Mouse (Mus musculus) myocyte (in vitro differentiated cells): Measurements from ENCODE around the gene Gatc. TPM values are rescaled to one million over a fixed set of nuclear protein-coding genes. Genes with fewer than 3 reads are reported as not detected.

Source experiments
- H3K27me3 ChIP-seq: one replicate; pipeline ENCODE4 v1.6.1; 2011; ENCODE audit not compliant: control insufficient read depth, insufficient read depth, insufficient read length
- H3K36me3 ChIP-seq: one replicate; pipeline ENCODE4 v1.6.1; 2011; ENCODE audit not compliant: control insufficient read depth, insufficient read depth
- H3K4me2 ChIP-seq: one replicate; pipeline ENCODE4 v1.6.1; 2011; ENCODE audit warnings: low read depth, control low read depth
- H3K4me3 ChIP-seq: one replicate; pipeline ENCODE4 v1.5.1; 2011; ENCODE audit warnings: mild to moderate bottlenecking, control low read depth, moderate library complexity
- H3K79me2 ChIP-seq: one replicate; pipeline ENCODE4 v1.6.1; 2011; ENCODE audit not compliant: control insufficient read depth, insufficient read depth
- H3ac ChIP-seq: one replicate; pipeline ENCODE4 v1.6.1; 2011; ENCODE audit not compliant: control insufficient read depth, insufficient read length
- CEBPB ChIP-seq: IDR thresholded peaks from 2 replicates; pipeline ENCODE4 v1.6.1; 2011; ENCODE audit warnings: mild to moderate bottlenecking, moderate library complexity; ENCODE audit not compliant: poor library complexity, insufficient read depth, severe bottlenecking
- E2F4 ChIP-seq: IDR thresholded peaks from one replicate; pipeline ENCODE4 v1.6.1; 2011; ENCODE audit warnings: mild to moderate bottlenecking, control low read depth, moderate library complexity; ENCODE audit not compliant: insufficient read depth
- MAX ChIP-seq: IDR thresholded peaks from one replicate; pipeline ENCODE4 v1.6.1; 2011; ENCODE audit warnings: low read depth, mild to moderate bottlenecking, control low read depth
- MYOD1 ChIP-seq, 3 experiments: IDR thresholded peaks; one replicate each; pipeline ENCODE4 v1.6.1; 2011; ENCODE audit warnings: control low read depth in 2 of 3, low read depth in 2 of 3, mild to moderate bottlenecking in 2 of 3, moderate library complexity in 1 of 3; ENCODE audit not compliant: insufficient read length in 2 of 3, control insufficient read depth in 1 of 3
- MYOG ChIP-seq, 3 experiments: IDR thresholded peaks; one replicate each; pipeline ENCODE4 v1.6.1; 2011; ENCODE audit warnings: control low read depth in 2 of 3, low read depth in 2 of 3, mild to moderate bottlenecking in 2 of 3; ENCODE audit not compliant: insufficient read length in 2 of 3, control insufficient read depth in 1 of 3, insufficient read depth in 1 of 3
- POLR2A ChIP-seq: IDR thresholded peaks from one replicate; pipeline ENCODE4 v1.6.1; 2011; ENCODE audit warnings: low read depth, mild to moderate bottlenecking, control low read depth, moderate library complexity; ENCODE audit not compliant: insufficient read length
- POLR2AphosphoS2 ChIP-seq: IDR thresholded peaks from one replicate; pipeline ENCODE4 v1.6.1; 2011; ENCODE audit warnings: low read depth, control low read depth; ENCODE audit not compliant: insufficient read length
- REST ChIP-seq: IDR thresholded peaks from one replicate; pipeline ENCODE4 v1.6.1; 2011; ENCODE audit warnings: mild to moderate bottlenecking, control low read depth, moderate library complexity; ENCODE audit not compliant: insufficient read depth, insufficient read length
- SRF ChIP-seq: IDR thresholded peaks from one replicate; pipeline ENCODE4 v1.6.1; 2011; ENCODE audit warnings: low read depth; ENCODE audit not compliant: control insufficient read depth, insufficient read length
- TCF12 ChIP-seq: IDR thresholded peaks from one replicate; pipeline ENCODE4 v1.6.1; 2011; ENCODE audit warnings: mild to moderate bottlenecking, control low read depth; ENCODE audit not compliant: poor library complexity, insufficient read depth, severe bottlenecking
- TCF3 ChIP-seq: IDR thresholded peaks from one replicate; pipeline ENCODE4 v1.6.1; 2011; ENCODE audit warnings: low read depth, control low read depth; ENCODE audit not compliant: insufficient read length
- USF1 ChIP-seq: IDR thresholded peaks from one replicate; pipeline ENCODE4 v1.6.1; 2011; ENCODE audit warnings: low read depth, mild to moderate bottlenecking, control low read depth, moderate library complexity
- polyA plus RNA-seq: library from polyadenylated mRNA; unstranded; fragments of >200 nt; fragmentation: generic; extraction: Trizol; gene quantifications from one replicate; pipeline ENCODE4 v1.2.1, GENCODE M21; 2012; ENCODE audit warnings: missing spikeins

Gene Gatc
- polyA plus RNA-seq, 1 experiment = 8.1 TPM

- Histone ChIP-seq H3K27me3 (peaks cover 33% of the 10 kb centered on the region), H3K4me2 (no peak overlapping the region), H3ac (no peak overlapping the region), H3K79me2 (no peaks in the 10 kb centered on the region), H3K36me3 (no peaks in the 10 kb centered on the region), H3K4me3 (no peak overlapping the region)
- TF ChIP-seq MYOD1 (IDR thresholded peaks at IDR 0.05; ENCODE audit: control insufficient read depth in 1 of 3, insufficient read length in 2 of 3, low read depth in 2 of 3) = no peak
- TF ChIP-seq POLR2A = no peak
- TF ChIP-seq MAX = no peak
- TF ChIP-seq CEBPB = no peak
- no peak for TF ChIP-seq TCF12
- no peak for TF ChIP-seq REST
- no peak for TF ChIP-seq SRF
- TF ChIP-seq E2F4 = no peak
- TF ChIP-seq TCF3 = no peak
- TF ChIP-seq POLR2AphosphoS2 = no peak
- no peak for TF ChIP-seq MYOG (IDR thresholded peaks at IDR 0.05; ENCODE audit: control insufficient read depth in 1 of 3, insufficient read depth in 1 of 3, insufficient read length in 2 of 3, low read depth in 2 of 3)
- no peak for TF ChIP-seq USF1
Measured at GRCm38 (mm10) chr5:115371736-115372135, 30.8 kb upstream of the Gatc start.

GRCm38 (mm10) chr5:115364782-115365181 is 23.8 kb upstream of the Gatc start:
- Histone ChIP-seq H3ac (no peak overlapping the region), H3K27me3 (peaks cover 7% of the 10 kb centered on the region), H3K4me3 (no peak overlapping the region), H3K79me2 (no peaks in the 10 kb centered on the region), H3K4me2 (no peak overlapping the region), H3K36me3 (no peaks in the 10 kb centered on the region)
- TF ChIP-seq POLR2AphosphoS2 (no peak), MAX (no peak)

GRCm38 (mm10) chr5:115362819-115363714 is 22.1 kb upstream of the Gatc start:
- Histone ChIP-seq H3K79me2 (no peaks in the 10 kb centered on the region), H3K36me3 (no peaks in the 10 kb centered on the region), H3K27me3 (no peaks in the 10 kb centered on the region), H3ac (no peak overlapping the region), H3K4me2 (no peak overlapping the region), H3K4me3 (no peak overlapping the region)
- no peak for TF ChIP-seq CEBPB
- TF ChIP-seq MYOG (IDR thresholded peaks at IDR 0.05; ENCODE audit: control insufficient read depth in 1 of 3, insufficient read depth in 1 of 3, insufficient read length in 2 of 3, low read depth in 2 of 3) = no peak
- no peak for TF ChIP-seq TCF12
- TF ChIP-seq POLR2AphosphoS2 = no peak
- no peak for TF ChIP-seq TCF3
- no peak for TF ChIP-seq E2F4
- no peak for TF ChIP-seq MYOD1 (IDR thresholded peaks at IDR 0.05; ENCODE audit: control insufficient read depth in 1 of 3, insufficient read length in 2 of 3, low read depth in 2 of 3)
- no peak for TF ChIP-seq MAX
- no peak for TF ChIP-seq REST
- no peak for TF ChIP-seq POLR2A
- TF ChIP-seq USF1 = no peak
- TF ChIP-seq SRF = no peak

- H3K4me2 ChIP-seq = no peak overlapping the region
- H3K4me3 ChIP-seq = no peak overlapping the region
- no peaks in the 10 kb centered on the region for H3K36me3 ChIP-seq
- no peak overlapping the region for H3ac ChIP-seq
- TF ChIP-seq E2F4 = no peak
- no peak for TF ChIP-seq POLR2A
- no peak for TF ChIP-seq CEBPB
- no peak for TF ChIP-seq REST
- TF ChIP-seq SRF = no peak
- TF ChIP-seq MYOD1 (IDR thresholded peaks at IDR 0.05; ENCODE audit: control insufficient read depth in 1 of 3, insufficient read length in 2 of 3, low read depth in 2 of 3) = no peak
- no peak for TF ChIP-seq TCF3
- no peaks in the 10 kb centered on the region for H3K79me2 ChIP-seq
- H3K27me3 ChIP-seq = no peaks in the 10 kb centered on the region
Measured at GRCm38 (mm10) chr5:115362216-115362615, 21.2 kb upstream of the Gatc start.

- Histone ChIP-seq H3K4me2 (no peak overlapping the region), H3ac (no peak overlapping the region), H3K4me3 (no peak overlapping the region), H3K36me3 (no peaks in the 10 kb centered on the region), H3K79me2 (no peaks in the 10 kb centered on the region), H3K27me3 (peaks cover 14% of the 10 kb centered on the region)
- TF ChIP-seq MYOD1 (IDR thresholded peaks at IDR 0.05; ENCODE audit: control insufficient read depth in 1 of 3, insufficient read length in 2 of 3, low read depth in 2 of 3) = no peak
- TF ChIP-seq REST = no peak
- TF ChIP-seq POLR2A = no peak
- no peak for TF ChIP-seq MAX
- no peak for TF ChIP-seq CEBPB
- no peak for TF ChIP-seq USF1
- no peak for TF ChIP-seq TCF12
- no peak for TF ChIP-seq POLR2AphosphoS2
- no peak for TF ChIP-seq SRF
- TF ChIP-seq TCF3 = no peak
- TF ChIP-seq MYOG (IDR thresholded peaks at IDR 0.05; ENCODE audit: control insufficient read depth in 1 of 3, insufficient read depth in 1 of 3, insufficient read length in 2 of 3, low read depth in 2 of 3) = no peak
- no peak for TF ChIP-seq E2F4
Measured at GRCm38 (mm10) chr5:115359851-115360372, 18.9 kb upstream of the Gatc start.
